Mouse (Mus musculus): ENCODE results near the gene Spata31d1d. TPM values are rescaled to one million over a fixed set of nuclear protein-coding genes. Genes with fewer than 3 reads are reported as not detected.

The Spata31d1d gene
- polyA plus RNA-seq, 1 experiment from 2014 or later: not detected

GRCm38 (mm10) chr13:59679306-59679705 is 52.2 kb downstream of the Spata31d1d start:
- Histone ChIP-seq H3K4me3 (ENCODE audit: low read depth, low read length) (no peak overlapping the region), H3K27ac (ENCODE audit: low read length) (no peak overlapping the region), H3K4me2 (ENCODE audit: low read length) (no peak overlapping the region), H3K27me3 (ENCODE audit: control insufficient read depth, insufficient read depth, low read depth, low read length) (no peaks in the 10 kb centered on the region), H3K36me3 (ENCODE audit: control insufficient read depth, insufficient read depth, low read length) (no peaks in the 10 kb centered on the region), H3K9me3 (replicated peaks; ENCODE audit: control insufficient read depth, low read length, poor library complexity, severe bottlenecking) (no peaks in the 10 kb centered on the region), H3K9ac (ENCODE audit: low read depth, low read length) (no peak overlapping the region), H3K4me1 (ENCODE audit: control insufficient read depth, insufficient read depth, low read length) (peaks cover 5% of the 10 kb centered on the region)
- no peak for ATAC-seq
- WGBS: 71% methylated on average over 4 of the region's 4 CpGs

GRCm38 (mm10) chr13:59676316-59677229 is 55.0 kb downstream of the Spata31d1d start:
- Histone ChIP-seq H3K4me3 (ENCODE audit: low read depth, low read length) (no peak overlapping the region), H3K27ac (ENCODE audit: low read length) (no peak overlapping the region), H3K9ac (ENCODE audit: low read depth, low read length) (no peak overlapping the region), H3K4me2 (ENCODE audit: low read length) (no peak overlapping the region), H3K27me3 (ENCODE audit: control insufficient read depth, insufficient read depth, low read depth, low read length) (no peaks in the 10 kb centered on the region), H3K9me3 (replicated peaks; ENCODE audit: control insufficient read depth, low read length, poor library complexity, severe bottlenecking) (no peaks in the 10 kb centered on the region), H3K36me3 (ENCODE audit: control insufficient read depth, insufficient read depth, low read length) (no peaks in the 10 kb centered on the region), H3K4me1 (ENCODE audit: control insufficient read depth, insufficient read depth, low read length) (peaks cover 19% of the 10 kb centered on the region)
- ATAC-seq: no peak
- 79% methylated on average over 12 of the region's 12 CpGs for WGBS

Other genes starting within 250 kb of the Spata31d1d start
- gene Agtpbp1, start 146.5 kb downstream of the Spata31d1d start, polyA plus RNA-seq (2015; fragmentation: Nextera tagmentation; extraction: Ambion mirVana): 73.9 and 76.0 TPM in 2 replicates
- 148 and 165 TPM in 2 replicates for gene Naa35, start 146.5 kb downstream of the Spata31d1d start, polyA plus RNA-seq (2015; fragmentation: Nextera tagmentation; extraction: Ambion mirVana)
- 18.4 and 27.3 TPM in 2 replicates for gene Golm1, start 55.9 kb downstream of the Spata31d1d start, polyA plus RNA-seq (2015; fragmentation: Nextera tagmentation; extraction: Ambion mirVana)
- not detected in 2 replicates for gene 4921517D22Rik, start 37.6 kb downstream of the Spata31d1d start, polyA plus RNA-seq (2015; fragmentation: Nextera tagmentation; extraction: Ambion mirVana)
- 0.16 and 0.30 TPM in 2 replicates for gene Spata31d1a, start 21.4 kb downstream of the Spata31d1d start, polyA plus RNA-seq (2015; fragmentation: Nextera tagmentation; extraction: Ambion mirVana)
- gene Spata31d1b, start 19.5 kb downstream of the Spata31d1d start, polyA plus RNA-seq (2015; fragmentation: Nextera tagmentation; extraction: Ambion mirVana): not detected in 2 replicates
- 0.24 and 0.52 TPM in 2 replicates for gene 1700014D04Rik, start 15.0 kb upstream of the Spata31d1d start, polyA plus RNA-seq (2015; fragmentation: Nextera tagmentation; extraction: Ambion mirVana)
- gene Isca1, start 38.1 kb upstream of the Spata31d1d start, polyA plus RNA-seq (2015; fragmentation: Nextera tagmentation; extraction: Ambion mirVana): 164 and 165 TPM in 2 replicates
- not detected in 2 replicates for gene Gm49354, start 50.5 kb upstream of the Spata31d1d start, polyA plus RNA-seq (2015; fragmentation: Nextera tagmentation; extraction: Ambion mirVana)
- gene Tut7, start 91.4 kb upstream of the Spata31d1d start, polyA plus RNA-seq (2015; fragmentation: Nextera tagmentation; extraction: Ambion mirVana): 45.0 and 47.9 TPM in 2 replicates

Measured in midbrain, embryonic 16.5 days (tissue).